Mouse (Mus musculus) hindbrain, embryonic 11.5 days (tissue): ENCODE measurements at regions not wholly inside any gene's neighbourhood (a gene's known extent, or its start where the extent isn't known, plus 50 kb on each side); places are given as distances from the start of the nearest gene placed in this dataset.

ENCODE experiments used
- ATAC-seq: fragments of 200-750 bp; cut with Nextera tagmentation; 2 replicates; pipeline ENCODE4 v1.8.0; 2017; ENCODE audit warnings: mild to moderate bottlenecking, moderate TSS enrichment, moderate library complexity; ENCODE audit not compliant: low FRiP score
- DNase-seq: peaks from one replicate; pipeline ENCODE4 v3.0.0-alpha.2; 2015; ENCODE audit warnings: low spot score
- H3K27ac ChIP-seq: fragments of 300-500 bp; sonication (generic); 2 replicates; pipeline ENCODE4 v1.5.1; 2014; ENCODE audit warnings: mild to moderate bottlenecking, low read depth, low read length
- H3K27me3 ChIP-seq: fragments of 300-500 bp; sonication (generic); 2 replicates; pipeline ENCODE4 v1.6.1; 2014; ENCODE audit warnings: mild to moderate bottlenecking, low read length, moderate library complexity, mixed read lengths; ENCODE audit not compliant: control insufficient read depth, insufficient read depth
- H3K36me3 ChIP-seq: fragments of 300-500 bp; sonication (generic); 2 replicates; pipeline ENCODE4 v1.6.1; 2014; ENCODE audit warnings: mild to moderate bottlenecking, low read length, moderate library complexity, mixed read lengths; ENCODE audit not compliant: control insufficient read depth, insufficient read depth
- H3K4me1 ChIP-seq: fragments of 300-500 bp; sonication (generic); replicated peaks from 2 replicates; pipeline ENCODE4 v1.6.1; 2014; ENCODE audit warnings: low read length, mixed read lengths; ENCODE audit not compliant: control insufficient read depth, insufficient read depth
- H3K4me2 ChIP-seq: fragments of 300-500 bp; sonication (generic); replicated peaks from 2 replicates; pipeline ENCODE4 v1.6.1; 2014; ENCODE audit warnings: mild to moderate bottlenecking, low read depth, low read length
- H3K4me3 ChIP-seq: fragments of 300-500 bp; sonication (generic); 2 replicates; pipeline ENCODE4 v1.5.1; 2014; ENCODE audit warnings: low read depth, low read length
- H3K9ac ChIP-seq: fragments of 300-500 bp; sonication (generic); 2 replicates; pipeline ENCODE4 v1.6.1; 2014; ENCODE audit warnings: low read depth, low read length
- H3K9me3 ChIP-seq: fragments of 300-500 bp; sonication (generic); 2 replicates; pipeline ENCODE4 v1.6.1; 2016; ENCODE audit warnings: low read length; ENCODE audit not compliant: control insufficient read depth
- WGBS: fragments of 180-500 bp; shearing (Covaris S2); extraction: QIAGEN DNeasy Blood & Tissue Kit; methylation state at CpG from one replicate; pipeline ENCODE4 v1.1.7; 2014; 5-methylcytosine and 5-hydroxymethylcytosine counted together

- no peaks in the 10 kb centered on the region for H3K4me1 ChIP-seq
- H3K4me2 ChIP-seq, result no peak overlapping the region
- no peak overlapping the region for H3K9ac ChIP-seq
- 91% methylated on average over 1 of the region's 1 CpGs for WGBS
- DNase-seq (no peak), ATAC-seq (no peak)
- H3K27me3 ChIP-seq, result no peaks in the 10 kb centered on the region
- H3K4me3 ChIP-seq, result no peak overlapping the region
- H3K27ac ChIP-seq, result no peak overlapping the region
- no peaks in the 10 kb centered on the region for H3K36me3 ChIP-seq
- H3K9me3 ChIP-seq, result no peaks in the 10 kb centered on the region
Observed at GRCm38 (mm10) chr13:5008296-5008695, 399.3 kb upstream of the Akr1e1 start.

GRCm38 (mm10) chr13:5022439-5022838 lies 413.5 kb upstream of the Akr1e1 start:
- 85% methylated on average over 7 of the region's 7 CpGs for WGBS
- H3K4me2 ChIP-seq, result no peak overlapping the region

GRCm38 (mm10) chr13:5059859-5060258 lies 450.9 kb upstream of the Akr1e1 start:
- Histone ChIP-seq H3K36me3 (no peaks in the 10 kb centered on the region), H3K27me3 (no peaks in the 10 kb centered on the region), H3K9ac (no peak overlapping the region), H3K4me3 (no peak overlapping the region), H3K4me2 (no peak overlapping the region), H3K9me3 (no peaks in the 10 kb centered on the region), H3K4me1 (no peaks in the 10 kb centered on the region), H3K27ac (no peak overlapping the region)
- ATAC-seq (no peak), DNase-seq (no peak)
- WGBS, result 78% methylated on average over 2 of the region's 2 CpGs

More at GRCm38 (mm10) chr13:5022439-5022838, 413.5 kb upstream of the Akr1e1 start:
- no peak for DNase-seq
- Histone ChIP-seq H3K27me3 (no peaks in the 10 kb centered on the region), H3K9me3 (no peaks in the 10 kb centered on the region), H3K4me3 (no peak overlapping the region), H3K9ac (no peak overlapping the region), H3K27ac (no peak overlapping the region), H3K36me3 (no peaks in the 10 kb centered on the region), H3K4me1 (no peaks in the 10 kb centered on the region)
- ATAC-seq, result no peak

GRCm38 (mm10) chr13:5060462-5060861 lies 451.5 kb upstream of the Akr1e1 start:
- no peak overlapping the region for H3K4me3 ChIP-seq
- no peaks in the 10 kb centered on the region for H3K4me1 ChIP-seq
- no peaks in the 10 kb centered on the region for H3K9me3 ChIP-seq
- no peaks in the 10 kb centered on the region for H3K27me3 ChIP-seq
- no peak overlapping the region for H3K9ac ChIP-seq
- H3K27ac ChIP-seq, result no peak overlapping the region
- ATAC-seq (no peak), DNase-seq (no peak)
- 67% methylated on average over 2 of the region's 2 CpGs for WGBS
- no peaks in the 10 kb centered on the region for H3K36me3 ChIP-seq
- H3K4me2 ChIP-seq, result no peak overlapping the region

GRCm38 (mm10) chr13:5107454-5107853 lies 498.5 kb upstream of the Akr1e1 start:
- no peaks in the 10 kb centered on the region for H3K9me3 ChIP-seq
- no peak overlapping the region for H3K4me2 ChIP-seq
- no peaks in the 10 kb centered on the region for H3K27me3 ChIP-seq
- no peak overlapping the region for H3K4me3 ChIP-seq
- no peak for ATAC-seq
- DNase-seq, result no peak
- H3K27ac ChIP-seq, result no peak overlapping the region
- no peaks in the 10 kb centered on the region for H3K4me1 ChIP-seq
- WGBS, result 75% methylated on average over 5 of the region's 5 CpGs
- H3K36me3 ChIP-seq, result no peaks in the 10 kb centered on the region
- H3K9ac ChIP-seq, result no peak overlapping the region

GRCm38 (mm10) chr13:5154911-5155310 lies 545.9 kb upstream of the Akr1e1 start:
- Histone ChIP-seq H3K4me1 (no peaks in the 10 kb centered on the region), H3K9me3 (no peaks in the 10 kb centered on the region), H3K27me3 (no peaks in the 10 kb centered on the region), H3K36me3 (no peaks in the 10 kb centered on the region), H3K4me2 (no peak overlapping the region), H3K27ac (no peak overlapping the region), H3K4me3 (no peak overlapping the region), H3K9ac (no peak overlapping the region)
- no peak for DNase-seq
- WGBS, result 95% methylated on average over 3 of the region's 3 CpGs
- ATAC-seq, result no peak

- no peak overlapping the region for H3K4me2 ChIP-seq
- H3K27me3 ChIP-seq, result no peaks in the 10 kb centered on the region
- H3K27ac ChIP-seq, result no peak overlapping the region
- no peaks in the 10 kb centered on the region for H3K36me3 ChIP-seq
- no peaks in the 10 kb centered on the region for H3K4me1 ChIP-seq
- no peak overlapping the region for H3K4me3 ChIP-seq
- 53% methylated on average over 5 of the region's 5 CpGs for WGBS
- H3K9me3 ChIP-seq, result no peaks in the 10 kb centered on the region
- no peak overlapping the region for H3K9ac ChIP-seq
- peak; percentile 10 for DNase-seq
- peak; percentile 67 for ATAC-seq
Observed at GRCm38 (mm10) chr13:5159765-5160684, 551.1 kb upstream of the Akr1e1 start.

- no peaks in the 10 kb centered on the region for H3K9me3 ChIP-seq
- H3K4me2 ChIP-seq, result no peak overlapping the region
- 89% methylated on average over 2 of the region's 2 CpGs for WGBS
- DNase-seq, result no peak
- H3K36me3 ChIP-seq, result no peaks in the 10 kb centered on the region
- H3K27me3 ChIP-seq, result no peaks in the 10 kb centered on the region
- no peak for ATAC-seq
- H3K4me1 ChIP-seq, result no peaks in the 10 kb centered on the region
- H3K27ac ChIP-seq, result no peak overlapping the region
- no peak overlapping the region for H3K4me3 ChIP-seq
- H3K9ac ChIP-seq, result no peak overlapping the region
Observed at GRCm38 (mm10) chr13:5166716-5167115, 557.7 kb upstream of the Akr1e1 start.

GRCm38 (mm10) chr13:5178996-5179395 lies 570.0 kb upstream of the Akr1e1 start:
- DNase-seq (no peak), ATAC-seq (no peak)
- Histone ChIP-seq H3K4me1 (no peaks in the 10 kb centered on the region), H3K27me3 (no peaks in the 10 kb centered on the region), H3K27ac (no peak overlapping the region), H3K36me3 (no peaks in the 10 kb centered on the region), H3K9me3 (no peaks in the 10 kb centered on the region), H3K9ac (no peak overlapping the region), H3K4me2 (no peak overlapping the region), H3K4me3 (no peak overlapping the region)
- 68% methylated on average over 4 of the region's 4 CpGs for WGBS
